Mouse (Mus musculus) forebrain, embryonic 14.5 days (tissue): ENCODE data around the gene Olfr704. TPM values are rescaled to one million over a fixed set of nuclear protein-coding genes. Genes with fewer than 3 reads are reported as not detected.

Experiments
- ATAC-seq: fragments of 200-750 bp; cut with Nextera tagmentation; 2 replicates; pipeline ENCODE4 v1.8.0; 2017; ENCODE audit warnings: mild to moderate bottlenecking, moderate library complexity
- DNase-seq: peaks from one replicate; pipeline ENCODE4 v3.0.0-alpha.2; 2015; ENCODE audit warnings: low spot score
- H3K27ac ChIP-seq: fragments of 300-500 bp; sonication (generic); 2 replicates; pipeline ENCODE4 v1.5.1; 2014; ENCODE audit warnings: low read depth, mild to moderate bottlenecking, control low read depth, low read length, moderate library complexity
- H3K27me3 ChIP-seq: fragments of 300-500 bp; sonication (generic); replicated peaks from 2 replicates; pipeline ENCODE4 v1.6.1; 2014; ENCODE audit warnings: low read length, control low read depth, mixed read lengths; ENCODE audit not compliant: control insufficient read depth, insufficient read depth
- H3K36me3 ChIP-seq: fragments of 300-500 bp; sonication (generic); 2 replicates; pipeline ENCODE4 v1.6.1; 2014; ENCODE audit warnings: low read length, control low read depth; ENCODE audit not compliant: control insufficient read depth, insufficient read depth
- H3K4me1 ChIP-seq: fragments of 300-500 bp; sonication (generic); 2 replicates; pipeline ENCODE4 v1.6.1; 2014; ENCODE audit warnings: antibody characterized with exemption, low read length, control low read depth; ENCODE audit not compliant: control insufficient read depth, insufficient read depth
- H3K4me2 ChIP-seq: fragments of 300-500 bp; sonication (generic); 2 replicates; pipeline ENCODE4 v1.6.1; 2014; ENCODE audit warnings: mild to moderate bottlenecking, control low read depth, low read length
- H3K4me3 ChIP-seq: fragments of 300-500 bp; sonication (generic); 2 replicates; pipeline ENCODE4 v1.5.1; 2014; ENCODE audit warnings: low read depth, low read length, control low read depth
- H3K9ac ChIP-seq: fragments of 300-500 bp; sonication (generic); 2 replicates; pipeline ENCODE4 v1.6.1; 2014; ENCODE audit warnings: mild to moderate bottlenecking, low read length, control low read depth, moderate library complexity
- H3K9me3 ChIP-seq: fragments of 300-500 bp; sonication (generic); replicated peaks from 2 replicates; pipeline ENCODE4 v1.6.1; 2016; ENCODE audit warnings: low read length, control low read depth, mixed read lengths; ENCODE audit not compliant: control insufficient read depth
- WGBS: fragments of 180-500 bp; shearing (Covaris S2); extraction: QIAGEN DNeasy Blood & Tissue Kit; methylation state at CpG from one replicate; pipeline ENCODE4 v1.1.7; 2014; 5-methylcytosine and 5-hydroxymethylcytosine counted together
- polyA plus RNA-seq: library from polyadenylated mRNA; unstranded; fragments of >200 nt; fragmentation: Nextera tagmentation; extraction: Ambion mirVana; gene quantifications from 2 replicates; pipeline ENCODE4 v1.2.1, GENCODE M21; 2014

Olfr704 gene
- polyA plus RNA-seq, 1 experiment from 2014 or later: not detected

GRCm38 (mm10) chr7:106907676-106908075, 44.7 kb downstream of the Olfr704 start, which contains the start of gene Olfr1532-ps1:
TSS of gene Olfr1532-ps1 (plus strand) at chr7:106908001.
- no peaks in the 10 kb centered on the region for H3K27me3 ChIP-seq
- H3K4me1 ChIP-seq: no peaks in the 10 kb centered on the region
- no peaks in the 10 kb centered on the region for H3K36me3 ChIP-seq
- DNase-seq: no peak
- H3K9me3 ChIP-seq: no peaks in the 10 kb centered on the region
- no peak within 1 kb of the TSS for H3K9ac ChIP-seq
- H3K4me2 ChIP-seq: no peak within 1 kb of the TSS
- ATAC-seq: no peak
- no peak within 1 kb of the TSS for H3K4me3 ChIP-seq
- 62% methylated on average over 2 of the region's 2 CpGs for WGBS
- no peak within 1 kb of the TSS for H3K27ac ChIP-seq

Other genes with a start within 250 kb of the Olfr704 start
- gene Olfr693, start 182.6 kb upstream of the Olfr704 start, polyA plus RNA-seq: not detected in 2 replicates
- gene Olfr694, start 171.4 kb upstream of the Olfr704 start, polyA plus RNA-seq: not detected in 2 replicates
- gene Olfr695, start 146.8 kb upstream of the Olfr704 start, polyA plus RNA-seq: not detected in 2 replicates
- gene Olfr697, start 120.7 kb upstream of the Olfr704 start, polyA plus RNA-seq: not detected in 2 replicates
- gene Olfr698, start 107.8 kb upstream of the Olfr704 start, polyA plus RNA-seq: not detected in 2 replicates
- not detected in 2 replicates for gene Olfr699, start 70.0 kb upstream of the Olfr704 start, polyA plus RNA-seq
- gene Olfr700, start 54.4 kb upstream of the Olfr704 start, polyA plus RNA-seq: not detected in 2 replicates
- not detected in 2 replicates for gene Olfr701, start 49.1 kb upstream of the Olfr704 start, polyA plus RNA-seq
- not detected in 2 replicates for gene Olfr702, start 29.3 kb upstream of the Olfr704 start, polyA plus RNA-seq
- gene Olfr703, start 19.8 kb upstream of the Olfr704 start, polyA plus RNA-seq: not detected in 2 replicates
- not detected in 2 replicates for gene Olfr705, start 13.7 kb downstream of the Olfr704 start, polyA plus RNA-seq
- not detected in 2 replicates for gene Olfr706, start 25.0 kb downstream of the Olfr704 start, polyA plus RNA-seq
- gene Olfr707, start 38.1 kb downstream of the Olfr704 start, polyA plus RNA-seq: not detected in 2 replicates
- gene Olfr1532-ps1, start 44.8 kb downstream of the Olfr704 start, polyA plus RNA-seq: not detected in 2 replicates
- not detected in 2 replicates for gene Olfr709-ps1, start 69.0 kb downstream of the Olfr704 start, polyA plus RNA-seq
- gene Olfr710, start 85.1 kb downstream of the Olfr704 start, polyA plus RNA-seq: not detected in 2 replicates
- not detected in 2 replicates for gene Olfr6, start 100.8 kb downstream of the Olfr704 start, polyA plus RNA-seq
- gene Olfr711, start 112.3 kb downstream of the Olfr704 start, polyA plus RNA-seq: not detected in 2 replicates
- not detected in 2 replicates for gene Olfr2, start 142.9 kb downstream of the Olfr704 start, polyA plus RNA-seq
- gene Olfr713, start 168.0 kb downstream of the Olfr704 start, polyA plus RNA-seq: not detected in 2 replicates
- not detected in 2 replicates for gene Olfr714, start 207.8 kb downstream of the Olfr704 start, polyA plus RNA-seq
- not detected in 2 replicates for gene Olfr17, start 230.0 kb downstream of the Olfr704 start, polyA plus RNA-seq
- not detected in 2 replicates for gene Olfr715b, start 247.2 kb downstream of the Olfr704 start, polyA plus RNA-seq